Mouse (Mus musculus) bone marrow macrophage, adult 2 months (primary cell): ENCODE measurements around the gene Clnk. TPM values are rescaled to one million over a fixed set of nuclear protein-coding genes. Genes with fewer than 3 reads are reported as not detected.
"Not testable (repeated sequence)": the region's sequence is repeated elsewhere in the genome, so short reads cannot be mapped to it uniquely, and the experiment has no call there.

Experiments used
- H3K27ac ChIP-seq: 2 replicates; pipeline ENCODE4 v1.5.1; 2012; ENCODE audit warnings: low read depth, low read length; ENCODE audit not compliant: insufficient read depth
- H3K4me1 ChIP-seq: 2 replicates; pipeline ENCODE4 v1.6.1; 2012; ENCODE audit warnings: low read length; ENCODE audit not compliant: control insufficient read depth, insufficient read depth
- H3K4me3 ChIP-seq: 2 replicates; pipeline ENCODE4 v1.5.1; 2012; ENCODE audit warnings: mild to moderate bottlenecking, low read length, moderate library complexity; ENCODE audit not compliant: insufficient read depth
- CTCF ChIP-seq: IDR thresholded peaks from 2 replicates; pipeline ENCODE4 v1.5.1; 2012; ENCODE audit warnings: low read depth, mild to moderate bottlenecking, low read length, moderate library complexity
- POLR2A ChIP-seq: IDR thresholded peaks from 2 replicates; pipeline ENCODE4 v1.6.1; 2012; ENCODE audit warnings: mild to moderate bottlenecking, low read depth, low read length, borderline replicate concordance
- polyA plus RNA-seq: library from polyadenylated mRNA; stranded (reverse); fragments of >200 nt; gene quantifications from 2 replicates; pipeline ENCODE4 v1.2.4, GENCODE M21; 2012; ENCODE audit not compliant: missing spikeins, insufficient read depth, insufficient read length

The Clnk gene
- polyA plus RNA-seq, result not detected in 2 replicates

DNA sequence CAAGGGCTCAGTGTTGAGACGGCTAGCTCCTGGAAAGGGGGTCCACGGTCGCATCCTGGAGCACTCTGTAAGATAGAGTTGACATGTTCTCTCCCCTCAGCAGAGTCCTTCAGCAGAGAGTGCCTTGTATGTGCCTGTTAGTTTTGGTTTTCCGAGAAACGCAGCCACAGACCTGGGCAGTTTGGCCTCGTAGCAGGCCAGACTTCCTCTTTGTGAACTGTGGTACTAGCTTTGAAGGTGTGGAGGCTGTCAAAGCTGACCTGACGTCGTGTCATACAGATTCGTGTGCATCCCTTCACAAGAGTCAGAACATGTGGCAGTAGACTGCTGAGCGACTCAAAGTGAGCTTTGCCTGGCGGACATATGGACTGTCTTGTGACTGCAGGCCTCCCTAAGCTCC, at the start of gene Clnk:
Gene Clnk (minus strand): TSS at position 191 of the 400 bp plus-strand sequence.
- TF ChIP-seq CTCF (no peak), POLR2A (no peak)
- H3K4me3 ChIP-seq, result no peak within 1 kb of the TSS
- H3K27ac ChIP-seq, result no peak within 1 kb of the TSS
- H3K4me1 ChIP-seq, result no peaks in the 10 kb centered on the region

DNA sequence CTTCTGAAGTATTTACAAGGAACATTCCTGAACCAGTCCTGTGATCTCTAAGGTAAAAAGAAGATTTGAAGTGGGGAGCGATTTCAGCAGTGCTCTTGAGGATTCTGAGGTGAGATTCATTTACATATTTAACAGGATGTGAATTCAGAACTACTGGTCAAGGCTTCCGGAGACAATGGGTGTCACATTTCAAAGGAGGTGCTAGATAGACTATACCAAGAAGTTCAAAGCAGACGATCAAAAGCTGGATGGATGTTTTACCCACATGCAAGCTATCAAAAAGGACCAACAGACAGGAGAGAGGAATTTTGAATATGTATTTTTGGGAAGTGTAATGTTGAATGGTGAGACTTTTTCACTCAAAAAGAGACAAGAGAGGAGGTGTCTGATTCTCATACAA, 28.7 kb upstream of the Clnk start:
- no peak for TF ChIP-seq POLR2A
- no peak for TF ChIP-seq CTCF
- Histone ChIP-seq H3K4me3 (no peak overlapping the region), H3K4me1 (no peaks in the 10 kb centered on the region), H3K27ac (no peak overlapping the region)

DNA sequence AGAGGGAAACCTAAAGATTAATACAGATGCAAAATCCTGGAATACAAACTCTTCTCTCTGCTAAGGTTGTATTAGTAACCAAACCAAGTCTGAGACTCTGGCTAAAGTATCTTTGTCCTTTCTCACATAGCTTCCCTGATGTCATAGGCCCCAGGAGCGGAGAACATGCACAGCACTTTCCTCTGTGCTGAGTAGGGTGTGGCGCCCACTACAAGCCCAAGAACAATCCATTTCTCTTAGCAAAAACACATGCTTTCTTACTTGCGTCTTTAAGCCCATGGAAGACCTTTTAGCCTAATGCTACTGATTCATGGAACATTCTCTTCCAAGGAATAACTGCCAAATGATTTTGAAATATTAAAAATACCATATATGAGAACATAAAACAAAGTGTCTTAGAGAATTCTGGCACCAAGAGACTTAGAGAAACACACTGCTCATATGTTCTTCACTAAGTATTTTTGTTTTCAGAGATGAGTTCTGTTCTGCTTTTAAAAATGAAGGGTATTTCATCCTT, 28.0 kb upstream of the Clnk start:
- Histone ChIP-seq H3K4me3 (no peak overlapping the region), H3K27ac (no peak overlapping the region), H3K4me1 (no peaks in the 10 kb centered on the region)
- no peak for TF ChIP-seq POLR2A
- no peak for TF ChIP-seq CTCF

DNA sequence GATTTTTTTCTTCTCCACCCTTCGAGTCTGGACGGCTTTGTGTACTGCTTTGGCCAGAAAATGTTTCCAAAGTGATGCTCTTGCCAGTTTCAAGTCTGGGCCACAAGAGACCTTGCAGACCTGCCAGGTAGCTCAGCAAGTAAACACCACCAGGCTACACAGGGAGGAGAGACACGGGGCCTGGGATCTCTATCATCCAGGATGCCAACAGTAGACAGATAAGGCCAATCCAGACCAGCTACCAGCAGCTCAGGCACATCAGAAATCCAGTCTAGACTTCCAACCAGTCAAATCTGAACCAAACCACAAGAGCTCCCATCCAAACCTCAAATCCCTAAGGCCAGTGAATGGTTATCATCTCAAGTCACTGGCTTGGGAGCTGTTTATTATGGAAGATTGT, 26.3 kb upstream of the Clnk start:
- TF ChIP-seq POLR2A (no peak), CTCF (no peak)
- no peaks in the 10 kb centered on the region for H3K4me1 ChIP-seq
- no peak overlapping the region for H3K4me3 ChIP-seq
- no peak overlapping the region for H3K27ac ChIP-seq

DNA sequence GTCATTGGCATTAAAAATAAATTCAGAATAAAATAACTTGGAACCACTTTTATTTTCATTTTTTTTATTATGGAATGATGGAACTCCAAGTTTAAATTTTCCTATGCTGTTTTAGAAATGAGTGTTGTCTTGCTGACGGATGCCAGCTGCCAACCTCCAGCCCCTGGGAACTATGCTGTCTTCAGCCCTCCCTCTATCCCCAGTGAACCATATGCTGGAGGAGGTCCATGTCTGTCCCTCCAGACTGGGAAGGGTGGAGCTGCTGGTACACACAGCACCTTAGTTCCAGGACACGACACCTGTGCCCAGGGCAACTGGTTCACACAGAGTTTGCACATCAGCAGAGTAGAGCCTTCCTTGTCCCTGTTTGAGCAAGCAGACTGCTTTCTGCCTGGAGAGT, 22.4 kb upstream of the Clnk start:
- H3K4me1 ChIP-seq, result no peaks in the 10 kb centered on the region
- no peak overlapping the region for H3K27ac ChIP-seq
- no peak overlapping the region for H3K4me3 ChIP-seq
- TF ChIP-seq CTCF (no peak), POLR2A (no peak)

DNA sequence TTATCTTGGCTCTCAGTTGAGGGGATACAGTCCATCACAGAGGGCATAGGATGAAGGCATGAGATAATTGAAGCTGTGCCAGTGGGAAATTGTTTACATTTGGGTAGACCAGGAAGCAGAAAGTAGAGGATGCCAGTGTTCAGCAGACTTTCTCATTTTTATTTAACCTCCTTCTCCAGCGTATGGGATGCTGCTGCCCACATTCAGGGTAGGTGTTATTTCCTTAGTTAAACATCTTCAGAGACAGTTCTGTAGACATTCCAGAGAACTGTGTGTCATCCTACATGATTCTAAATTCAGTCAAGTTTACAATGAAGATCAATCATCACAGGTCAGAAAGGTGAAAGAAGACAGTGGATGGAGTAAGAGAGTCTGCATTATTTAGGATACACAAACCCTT, 12.0 kb upstream of the Clnk start:
- TF ChIP-seq CTCF, result no peak
- TF ChIP-seq POLR2A, result no peak
- Histone ChIP-seq H3K27ac (no peak overlapping the region), H3K4me3 (no peak overlapping the region), H3K4me1 (no peaks in the 10 kb centered on the region)

DNA sequence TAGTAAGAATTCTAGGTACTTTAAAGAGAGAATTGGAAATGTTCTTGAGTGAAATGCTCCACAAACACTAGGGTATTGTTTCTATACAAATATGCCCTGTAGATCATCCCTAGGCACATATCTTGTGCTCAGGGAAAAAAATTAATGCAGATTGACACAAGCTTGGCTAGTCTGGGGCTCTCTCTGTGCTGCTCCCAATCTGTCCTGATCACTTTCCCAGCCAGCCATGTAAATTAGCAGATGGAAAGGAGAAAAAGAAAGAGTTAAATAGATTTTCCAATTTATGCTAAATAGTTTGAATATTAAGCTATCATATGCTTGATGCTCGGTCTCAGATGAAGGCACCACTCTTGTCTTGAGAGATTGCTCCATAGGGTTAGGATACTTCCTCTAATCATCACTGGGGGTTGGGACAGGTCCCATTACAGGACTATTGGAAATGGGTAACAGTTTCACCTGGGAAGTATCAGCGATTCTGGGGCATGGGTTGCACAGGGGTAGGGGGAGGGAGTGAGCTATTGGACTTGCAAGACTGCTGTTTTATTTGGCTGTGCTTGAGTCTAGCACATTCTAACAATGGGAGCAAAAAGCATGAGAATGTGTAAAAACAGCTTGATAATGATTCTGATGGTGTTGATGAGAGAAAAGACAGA, 10.1 kb upstream of the Clnk start:
- Histone ChIP-seq H3K4me1 (no peaks in the 10 kb centered on the region), H3K4me3 (no peak overlapping the region), H3K27ac (no peak overlapping the region)
- TF ChIP-seq POLR2A (no peak), CTCF (no peak)

DNA sequence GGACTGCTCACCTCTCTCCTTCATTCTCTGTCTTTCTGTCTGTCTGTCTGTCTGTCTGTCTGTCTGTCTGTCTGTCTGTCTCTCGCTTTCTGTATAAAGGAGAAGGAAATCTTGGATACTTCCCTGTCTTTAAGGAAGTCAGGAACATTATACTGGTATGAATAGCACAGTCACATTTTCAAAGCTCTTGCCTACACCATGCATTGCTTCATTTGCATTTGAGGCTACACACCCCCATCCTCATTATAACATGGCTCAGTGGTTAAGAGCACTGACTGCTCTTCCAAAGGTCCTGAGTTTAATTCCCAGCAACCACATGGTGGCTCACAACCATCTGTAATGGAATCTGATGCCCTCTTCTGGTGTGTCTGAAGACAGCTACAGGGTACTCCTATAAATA, 6.0 kb upstream of the Clnk start:
- H3K4me3 ChIP-seq, H3K4me1 ChIP-seq, H3K27ac ChIP-seq: not testable (repeated sequence)

DNA sequence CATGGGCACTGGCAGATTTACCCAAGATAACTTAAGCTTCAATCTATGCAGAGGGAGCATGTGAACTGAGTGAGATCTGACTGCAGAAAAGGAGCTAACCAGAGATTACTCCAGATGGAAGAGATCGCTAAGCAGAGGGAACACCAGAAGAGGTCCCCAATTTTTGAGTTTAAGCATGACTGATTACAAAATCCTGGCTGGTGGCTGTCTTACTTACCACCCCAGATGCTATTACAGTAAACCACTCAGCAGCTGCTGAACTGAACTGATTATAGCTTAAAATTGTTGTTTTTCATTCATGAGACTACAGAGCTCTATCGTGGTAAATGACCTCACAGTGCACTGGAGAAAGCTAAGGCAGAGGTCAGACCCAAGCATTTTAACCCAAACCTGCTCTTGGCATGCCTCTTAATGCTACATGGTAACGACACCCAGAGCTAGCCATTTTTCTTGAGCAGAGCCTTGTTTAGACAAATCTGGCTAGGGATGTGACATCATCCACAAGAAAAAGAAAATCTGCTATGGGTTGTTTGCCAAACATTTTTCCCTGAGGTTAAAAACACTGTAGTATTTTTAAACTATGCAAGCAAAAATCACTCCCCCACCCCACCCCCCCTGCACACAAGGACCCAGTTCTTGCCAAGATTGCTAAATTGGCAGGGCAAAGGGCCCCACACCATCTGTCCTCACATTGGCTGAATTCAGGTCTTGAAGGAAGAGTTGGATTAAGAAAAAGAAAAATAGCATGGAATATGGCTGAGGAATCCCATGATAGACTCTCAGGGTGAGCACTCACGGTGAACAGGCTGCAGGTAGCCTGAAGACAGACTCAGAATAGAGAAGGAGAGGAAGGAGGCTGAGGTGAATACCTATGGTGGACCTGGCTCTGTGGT, 5.4 kb upstream of the Clnk start:
- TF ChIP-seq CTCF (no peak), POLR2A (no peak)
- H3K4me1 ChIP-seq, result no peaks in the 10 kb centered on the region
- H3K27ac ChIP-seq, result no peak overlapping the region
- no peak overlapping the region for H3K4me3 ChIP-seq

DNA sequence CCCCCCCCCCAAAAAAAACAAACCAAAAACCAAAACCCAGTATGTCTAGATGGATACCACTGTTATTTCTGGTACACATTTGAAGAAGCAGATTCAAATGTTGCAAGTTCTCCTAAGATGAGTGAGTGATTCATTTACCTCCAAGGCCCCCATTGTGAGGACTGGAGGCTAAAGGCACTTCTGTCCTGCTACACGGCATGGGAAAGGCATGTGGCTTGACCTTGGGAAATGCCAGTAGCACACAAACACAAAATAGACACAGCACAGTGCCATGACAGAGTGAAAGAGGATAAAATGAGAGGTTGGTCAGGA, 4.8 kb upstream of the Clnk start:
- H3K27ac ChIP-seq, result no peak overlapping the region
- no peaks in the 10 kb centered on the region for H3K4me1 ChIP-seq
- no peak for TF ChIP-seq POLR2A
- TF ChIP-seq CTCF, result no peak
- no peak overlapping the region for H3K4me3 ChIP-seq

DNA sequence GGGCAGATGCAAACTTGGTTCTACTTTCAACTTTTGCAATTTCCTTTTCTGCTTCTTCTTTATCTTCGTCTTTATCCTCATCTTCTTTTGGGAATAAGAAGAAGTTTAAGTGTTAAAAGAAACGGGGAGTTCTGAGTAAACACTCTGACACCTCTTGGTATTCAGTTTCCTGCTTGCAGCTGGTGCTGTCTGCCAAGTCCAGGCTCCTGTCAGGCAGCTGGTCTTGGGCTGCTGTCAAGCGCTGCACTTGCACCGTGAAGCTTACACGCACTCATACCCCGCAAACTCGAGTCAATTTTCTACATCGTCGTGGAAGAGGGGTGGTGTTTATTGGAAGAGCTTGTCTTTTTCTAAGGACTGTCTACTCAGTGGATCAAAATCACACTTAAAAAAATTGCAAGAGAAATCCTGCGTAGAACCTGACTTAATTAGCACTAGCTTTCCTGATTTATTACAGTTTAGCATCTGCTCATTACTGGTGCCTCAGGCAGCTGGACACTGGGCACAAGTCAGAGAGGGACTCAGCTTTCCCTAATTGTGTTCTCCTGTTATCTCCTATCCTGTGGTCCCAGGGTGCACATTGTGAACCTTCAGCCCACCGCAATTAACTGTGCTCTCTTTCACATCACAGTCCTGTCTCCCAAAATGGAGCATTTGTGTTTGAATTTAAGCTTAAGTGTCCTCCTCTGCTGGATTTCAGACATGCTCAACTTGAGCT, 3.5 kb upstream of the Clnk start:
- TF ChIP-seq CTCF (no peak), POLR2A (no peak)
- H3K4me3 ChIP-seq, result no peak overlapping the region
- H3K27ac ChIP-seq, result no peak overlapping the region
- no peaks in the 10 kb centered on the region for H3K4me1 ChIP-seq
